Mouse (Mus musculus) megakaryocyte progenitor cell, adult 5-6 weeks (primary cell): Measurements from ENCODE around the gene Cep164. TPM values are rescaled to one million over a fixed set of nuclear protein-coding genes. Genes with fewer than 3 reads are reported as not detected.
"Not testable (repeated sequence)": the region's sequence is repeated elsewhere in the genome, so short reads cannot be mapped to it uniquely, and the experiment has no call there.

Source experiments
- ATAC-seq: replicated peaks from 2 replicates; pipeline ENCODE4 v1.8.0; 2016; ENCODE audit warnings: mild to moderate bottlenecking, moderate TSS enrichment, inconsistent platforms; ENCODE audit not compliant: poor library complexity
- total RNA-seq, 2 experiments: library from RNA; stranded (forward) in 1 of 2; stranded (reverse) in 1 of 2; fragments of 157-497, 149-512 nt in 1 of 2; fragments of 200-1000 nt in 1 of 2; gene quantifications; 2 replicates each; pipeline versions ENCODE4 v1.2.3 to v1.2.4; 2015 to 2017

Cep164 gene
- total RNA-seq, 2 experiments from 2014 or later = 9.7 to 16.2 TPM

GRCm38 (mm10) chr9:45792235-45792634 lies 36.3 kb downstream of the Cep164 start:
- no peak for ATAC-seq

- ATAC-seq = no peak
Measured at GRCm38 (mm10) chr9:45791456-45792142, 36.9 kb downstream of the Cep164 start.

- peak; percentile 87 for ATAC-seq
Measured at GRCm38 (mm10) chr9:45788405-45788804, 40.1 kb downstream of the Cep164 start.

GRCm38 (mm10) chr9:45787547-45787946 lies 40.9 kb downstream of the Cep164 start:
- ATAC-seq = peak; percentile 58

- ATAC-seq = peak; percentile 14; the same call in 1 of the 2 replicates
Measured at GRCm38 (mm10) chr9:45787071-45787470, 41.4 kb downstream of the Cep164 start.

GRCm38 (mm10) chr9:45783249-45784069 lies 45.0 kb downstream of the Cep164 start:
- no peak for ATAC-seq

GRCm38 (mm10) chr9:45779201-45779600 lies 49.3 kb downstream of the Cep164 start:
- ATAC-seq = no peak

- not testable (repeated sequence) for ATAC-seq
Measured at GRCm38 (mm10) chr9:45776176-45776575, 52.3 kb downstream of the Cep164 start.

GRCm38 (mm10) chr9:45774088-45774487 lies 54.4 kb downstream of the Cep164 start:
- ATAC-seq = peak; percentile 60

- no peak for ATAC-seq
Measured at GRCm38 (mm10) chr9:45769596-45769995, 58.9 kb downstream of the Cep164 start.

- no peak for ATAC-seq
Measured at GRCm38 (mm10) chr9:45768421-45768820, 60.1 kb downstream of the Cep164 start.

- ATAC-seq = no peak
Measured at GRCm38 (mm10) chr9:45767155-45767554, 61.3 kb downstream of the Cep164 start.

- no peak for ATAC-seq
Measured at GRCm38 (mm10) chr9:45766195-45766594, 62.3 kb downstream of the Cep164 start.

- ATAC-seq = peak; percentile 90
Measured at GRCm38 (mm10) chr9:45754452-45755091, 73.9 kb downstream of the Cep164 start.

- no peak for ATAC-seq
Measured at GRCm38 (mm10) chr9:45749917-45750316, 78.6 kb downstream of the Cep164 start.

GRCm38 (mm10) chr9:45745451-45745850 lies 83.0 kb downstream of the Cep164 start:
- peak; percentile 77 for ATAC-seq

- ATAC-seq = peak; percentile 35; the same call in 1 of the 2 replicates
Measured at GRCm38 (mm10) chr9:45740584-45740980, 87.9 kb downstream of the Cep164 start.

GRCm38 (mm10) chr9:45739702-45740583 lies 88.5 kb downstream of the Cep164 start:
- ATAC-seq = no peak

GRCm38 (mm10) chr9:45739001-45739701 lies 89.3 kb downstream of the Cep164 start:
- ATAC-seq = no peak

- no peak for ATAC-seq
Measured at GRCm38 (mm10) chr9:45733246-45733645, 95.2 kb downstream of the Cep164 start.
